Mouse (Mus musculus) liver, embryonic 14.5 days (tissue): ENCODE results near the gene Ass1.

ENCODE experiments used
- CTCF ChIP-seq: IDR thresholded peaks from 2 replicates; pipeline ENCODE4 v1.5.1; 2016; ENCODE audit warnings: antibody characterized with exemption, low read depth, control low read depth
- EP300 ChIP-seq: IDR thresholded peaks from 2 replicates; pipeline ENCODE4 v1.6.1; 2016; ENCODE audit warnings: antibody characterized with exemption, low read depth

- TF ChIP-seq CTCF (no peak), EP300 (no peak)
Observed at GRCm38 (mm10) chr2:31434746-31435145, 35.3 kb upstream of the Ass1 start.
